Mouse (Mus musculus): ENCODE data around the gene Anxa5. TPM values are rescaled to one million over a fixed set of nuclear protein-coding genes. Genes with fewer than 3 reads are reported as not detected.

Gene Anxa5
- polyA plus RNA-seq, 1 experiment from 2014 or later: 327 TPM

GRCm38 (mm10) chr3:36446041-36446440, 29.7 kb downstream of the Anxa5 start:
- WGBS: 90% methylated on average over 3 of the region's 3 CpGs
- ATAC-seq (ENCODE audit: insufficient number of reproducible peaks, insufficient read depth, low FRiP score, low TSS enrichment, low read depth): no peak

DNA sequence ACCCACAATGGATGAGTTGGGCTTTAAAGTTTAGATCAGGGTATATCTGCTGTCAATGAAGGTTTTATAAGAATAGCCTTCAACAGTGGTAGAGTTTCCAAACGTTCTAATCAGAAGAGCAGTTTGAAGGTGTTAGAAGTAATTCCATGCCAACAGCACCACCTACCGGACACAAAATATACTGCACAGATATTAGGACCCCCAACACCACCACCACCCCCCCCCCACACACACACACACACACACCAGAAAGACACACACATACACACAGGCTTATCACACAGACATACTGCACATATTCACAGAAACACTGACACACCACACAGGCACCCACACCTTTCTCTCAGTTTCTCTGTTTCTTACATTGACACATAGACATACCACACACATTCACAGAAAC, 33.3 kb downstream of the Anxa5 start:
- 1% methylated on average over 2 of the region's 2 CpGs for WGBS
- H3K27ac ChIP-seq: no peak overlapping the region
- H3K9ac ChIP-seq: no peak overlapping the region
- no peaks in the 10 kb centered on the region for H3K27me3 ChIP-seq
- no peak overlapping the region for H3K4me3 ChIP-seq
- H3K36me3 ChIP-seq: no peaks in the 10 kb centered on the region
- H3K9me3 ChIP-seq: no peaks in the 10 kb centered on the region
- H3K4me2 ChIP-seq: no peak overlapping the region
- H3K4me1 ChIP-seq: peaks cover 11% of the 10 kb centered on the region
- peak; percentile 40; the same call in 1 of the 2 replicates for ATAC-seq (ENCODE audit: insufficient number of reproducible peaks, insufficient read depth, low FRiP score, low TSS enrichment, low read depth)

More at GRCm38 (mm10) chr3:36446041-36446440, 29.7 kb downstream of the Anxa5 start:
- no peaks in the 10 kb centered on the region for H3K9me3 ChIP-seq
- H3K4me3 ChIP-seq: no peak overlapping the region
- peaks cover 31% of the 10 kb centered on the region for H3K36me3 ChIP-seq
- no peak overlapping the region for H3K4me2 ChIP-seq
- no peak overlapping the region for H3K9ac ChIP-seq
- no peaks in the 10 kb centered on the region for H3K27me3 ChIP-seq
- H3K27ac ChIP-seq: no peak overlapping the region
- H3K4me1 ChIP-seq: peaks cover 10% of the 10 kb centered on the region

DNA sequence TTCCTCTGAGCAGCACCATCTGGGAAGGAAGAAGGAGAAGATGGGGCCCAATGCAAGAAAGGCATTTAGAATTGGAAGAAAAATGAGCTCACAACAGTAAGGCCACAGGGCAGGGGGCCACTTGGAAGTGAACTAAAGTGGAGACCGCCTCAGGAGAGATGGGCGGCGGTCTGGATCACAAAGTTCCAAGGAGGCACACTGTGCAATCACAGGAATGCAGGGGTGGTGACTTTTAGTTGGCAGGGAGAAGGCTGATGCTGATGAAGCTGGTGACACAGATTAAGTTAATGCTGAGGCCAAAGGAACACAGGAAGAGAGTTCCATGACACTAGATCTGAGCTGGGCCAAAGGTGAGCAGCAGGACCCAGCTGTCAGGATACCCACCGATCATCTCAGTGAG, 35.4 kb downstream of the Anxa5 start:
- Histone ChIP-seq H3K9ac (no peak overlapping the region), H3K36me3 (no peaks in the 10 kb centered on the region), H3K9me3 (no peaks in the 10 kb centered on the region), H3K4me1 (peaks cover 11% of the 10 kb centered on the region), H3K27ac (no peak overlapping the region), H3K4me2 (no peak overlapping the region), H3K27me3 (no peaks in the 10 kb centered on the region), H3K4me3 (no peak overlapping the region)
- no peak for ATAC-seq (ENCODE audit: insufficient number of reproducible peaks, insufficient read depth, low FRiP score, low TSS enrichment, low read depth)
- WGBS: 73% methylated on average over 4 of the region's 4 CpGs

GRCm38 (mm10) chr3:36430360-36430759, 45.3 kb downstream of the Anxa5 start:
- no peak for ATAC-seq (ENCODE audit: insufficient number of reproducible peaks, insufficient read depth, low FRiP score, low TSS enrichment, low read depth)
- Histone ChIP-seq H3K9me3 (no peaks in the 10 kb centered on the region), H3K27me3 (no peaks in the 10 kb centered on the region), H3K36me3 (no peaks in the 10 kb centered on the region), H3K4me3 (no peak overlapping the region), H3K9ac (no peak overlapping the region), H3K4me1 (no peaks in the 10 kb centered on the region), H3K27ac (no peak overlapping the region), H3K4me2 (no peak overlapping the region)
- 79% methylated on average over 1 of the region's 1 CpGs for WGBS

DNA sequence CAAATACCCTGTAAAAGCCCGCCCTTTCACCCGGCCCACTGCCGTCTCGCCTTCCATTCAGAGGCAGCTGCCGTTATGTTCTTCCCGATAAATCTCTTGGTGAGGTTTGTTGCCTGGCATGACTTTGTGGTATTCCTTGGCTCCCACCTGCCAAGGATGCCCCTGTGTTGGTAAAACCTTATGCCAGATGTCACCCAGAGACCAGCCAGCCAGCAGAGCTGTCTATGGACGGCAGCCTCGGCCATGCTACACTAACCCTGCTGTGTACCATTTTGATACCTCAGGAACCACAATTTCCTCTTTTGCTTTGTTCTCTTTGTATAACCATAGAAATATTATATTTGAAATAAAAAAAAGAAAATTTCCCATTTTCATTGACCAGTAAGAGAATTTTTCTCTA, 48.3 kb downstream of the Anxa5 start:
- Histone ChIP-seq H3K9me3 (no peaks in the 10 kb centered on the region), H3K36me3 (no peaks in the 10 kb centered on the region), H3K9ac (no peak overlapping the region), H3K27ac (no peak overlapping the region), H3K27me3 (no peaks in the 10 kb centered on the region), H3K4me2 (no peak overlapping the region), H3K4me3 (no peak overlapping the region), H3K4me1 (no peaks in the 10 kb centered on the region)
- 94% methylated on average over 8 of the region's 8 CpGs for WGBS
- ATAC-seq (ENCODE audit: insufficient number of reproducible peaks, insufficient read depth, low FRiP score, low TSS enrichment, low read depth): no peak

DNA sequence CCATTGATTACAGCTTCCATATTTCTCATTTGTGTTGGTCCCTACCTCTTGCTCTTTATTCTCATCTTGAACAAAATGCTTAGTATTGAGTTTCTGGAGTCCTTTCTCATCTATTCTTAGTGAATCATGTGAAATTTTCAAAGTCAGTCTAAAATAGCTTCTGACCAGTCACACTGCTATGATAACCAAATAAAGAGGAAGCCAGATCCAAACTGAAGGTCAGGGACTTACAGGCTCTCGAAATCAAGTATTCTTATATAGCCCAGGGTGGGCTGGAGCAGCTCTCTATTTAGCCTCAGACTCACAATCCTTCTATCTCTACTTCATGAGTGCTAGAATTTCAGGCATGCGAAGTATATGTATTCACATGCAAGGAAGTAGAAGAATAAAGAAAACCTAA, 66.2 kb downstream of the Anxa5 start:
- no peaks in the 10 kb centered on the region for H3K9me3 ChIP-seq
- 81% methylated on average over 2 of the region's 2 CpGs for WGBS
- H3K27me3 ChIP-seq: no peaks in the 10 kb centered on the region
- H3K4me2 ChIP-seq: no peak overlapping the region
- no peak for ATAC-seq (ENCODE audit: insufficient number of reproducible peaks, insufficient read depth, low FRiP score, low TSS enrichment, low read depth)
- H3K36me3 ChIP-seq: no peaks in the 10 kb centered on the region
- no peaks in the 10 kb centered on the region for H3K4me1 ChIP-seq
- H3K4me3 ChIP-seq: no peak overlapping the region
- no peak overlapping the region for H3K27ac ChIP-seq
- H3K9ac ChIP-seq: no peak overlapping the region

DNA sequence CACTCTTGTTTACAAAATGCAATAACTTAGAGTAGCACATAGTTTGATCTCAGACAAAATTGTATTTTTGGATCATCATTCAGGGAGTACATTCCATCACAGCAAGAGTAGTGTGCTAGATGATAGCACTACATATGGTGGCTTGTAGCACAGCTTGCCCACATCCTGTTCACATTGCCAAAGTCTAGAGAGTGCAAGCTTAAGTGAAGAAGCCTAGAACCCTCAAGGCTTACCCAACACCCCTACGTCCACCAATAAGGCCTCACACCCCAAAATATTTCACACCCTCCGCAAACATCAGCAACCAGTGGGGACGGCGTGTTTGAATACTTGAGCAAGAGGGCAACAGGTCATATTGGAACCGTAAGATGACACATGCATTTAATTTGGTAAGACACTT, 68.7 kb downstream of the Anxa5 start:
- H3K9ac ChIP-seq: no peak overlapping the region
- H3K4me3 ChIP-seq: no peak overlapping the region
- WGBS: 86% methylated on average over 5 of the region's 5 CpGs
- no peaks in the 10 kb centered on the region for H3K27me3 ChIP-seq
- no peak overlapping the region for H3K27ac ChIP-seq
- H3K9me3 ChIP-seq: no peaks in the 10 kb centered on the region
- H3K4me2 ChIP-seq: no peak overlapping the region
- ATAC-seq (ENCODE audit: insufficient number of reproducible peaks, insufficient read depth, low FRiP score, low TSS enrichment, low read depth): no peak
- H3K36me3 ChIP-seq: no peaks in the 10 kb centered on the region
- H3K4me1 ChIP-seq: no peaks in the 10 kb centered on the region

GRCm38 (mm10) chr3:36406340-36406739, 69.4 kb downstream of the Anxa5 start:
- 71% methylated on average over 2 of the region's 2 CpGs for WGBS

GRCm38 (mm10) chr3:36401900-36402299, 73.8 kb downstream of the Anxa5 start:
- Histone ChIP-seq H3K9ac (no peak overlapping the region), H3K27me3 (no peaks in the 10 kb centered on the region), H3K4me3 (no peak overlapping the region), H3K4me1 (no peaks in the 10 kb centered on the region), H3K36me3 (no peaks in the 10 kb centered on the region), H3K9me3 (no peaks in the 10 kb centered on the region), H3K4me2 (no peak overlapping the region), H3K27ac (no peak overlapping the region)
- no peak for ATAC-seq (ENCODE audit: insufficient number of reproducible peaks, insufficient read depth, low FRiP score, low TSS enrichment, low read depth)
- WGBS: 63% methylated on average over 2 of the region's 2 CpGs

More at GRCm38 (mm10) chr3:36406340-36406739, 69.4 kb downstream of the Anxa5 start:
- H3K9me3 ChIP-seq: no peaks in the 10 kb centered on the region
- no peaks in the 10 kb centered on the region for H3K4me1 ChIP-seq
- no peaks in the 10 kb centered on the region for H3K36me3 ChIP-seq
- no peak overlapping the region for H3K4me3 ChIP-seq
- H3K27ac ChIP-seq: no peak overlapping the region
- H3K4me2 ChIP-seq: no peak overlapping the region
- ATAC-seq (ENCODE audit: insufficient number of reproducible peaks, insufficient read depth, low FRiP score, low TSS enrichment, low read depth): no peak
- H3K27me3 ChIP-seq: no peaks in the 10 kb centered on the region
- no peak overlapping the region for H3K9ac ChIP-seq

DNA sequence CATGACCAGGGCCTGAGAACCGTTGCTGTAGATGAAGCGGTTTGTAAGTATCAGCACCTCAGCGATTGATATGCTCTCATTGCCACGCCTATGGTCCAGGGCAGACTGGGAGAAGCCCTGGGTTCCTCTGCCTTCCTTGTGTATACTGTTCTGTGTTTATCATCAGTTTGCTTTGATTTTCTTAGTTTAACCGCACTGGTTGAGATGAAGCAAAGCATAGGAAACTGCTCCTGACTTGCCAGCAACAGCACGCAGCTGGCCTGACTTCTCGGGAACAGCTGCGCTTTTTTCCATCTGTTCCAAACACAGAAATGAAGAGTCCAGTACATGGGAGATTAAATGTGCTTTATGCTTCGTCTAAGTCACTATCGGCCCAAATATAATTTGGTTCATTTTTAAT, 75.0 kb downstream of the Anxa5 start:
- Histone ChIP-seq H3K4me3 (no peak overlapping the region), H3K27me3 (no peaks in the 10 kb centered on the region), H3K4me1 (no peaks in the 10 kb centered on the region), H3K27ac (no peak overlapping the region), H3K9ac (no peak overlapping the region), H3K4me2 (no peak overlapping the region), H3K36me3 (no peaks in the 10 kb centered on the region), H3K9me3 (no peaks in the 10 kb centered on the region)
- ATAC-seq (ENCODE audit: insufficient number of reproducible peaks, insufficient read depth, low FRiP score, low TSS enrichment, low read depth): no peak
- WGBS: 78% methylated on average over 10 of the region's 10 CpGs

Small RNAs within 50 kb of the gene (microRNA-seq; reads per million reads assigned to microRNA genes)
- not detected for gene Mir7009

Other genes with a start within 250 kb of the Anxa5 start
- gene 1810062G17Rik, start within 50 bp of the Anxa5 start, polyA plus RNA-seq (2015; fragmentation: Nextera tagmentation; extraction: Ambion mirVana): 0.89 and 1.4 TPM in 2 replicates
- 0.07 and 0.18 TPM in 2 replicates for gene Gm11549, start 45.9 kb upstream of the Anxa5 start, polyA plus RNA-seq (2015; fragmentation: Nextera tagmentation; extraction: Ambion mirVana)
- 69.3 and 73.7 TPM in 2 replicates for gene Exosc9, start 76.7 kb upstream of the Anxa5 start, polyA plus RNA-seq (2015; fragmentation: Nextera tagmentation; extraction: Ambion mirVana)
- 171 and 175 TPM in 2 replicates for gene Ccna2, start 96.3 kb upstream of the Anxa5 start, polyA plus RNA-seq (2015; fragmentation: Nextera tagmentation; extraction: Ambion mirVana)
- 20.3 and 20.5 TPM in 2 replicates for gene Bbs7, start 137.6 kb upstream of the Anxa5 start, polyA plus RNA-seq (2015; fragmentation: Nextera tagmentation; extraction: Ambion mirVana)
- gene Trpc3, start 214.3 kb upstream of the Anxa5 start, polyA plus RNA-seq (2015; fragmentation: Nextera tagmentation; extraction: Ambion mirVana): 3.6 and 6.5 TPM in 2 replicates